Mouse (Mus musculus) myocyte (in vitro differentiated cells): ENCODE results near the gene Atf2.

Source experiments
- E2F4 ChIP-seq: IDR thresholded peaks from one replicate; pipeline ENCODE4 v1.6.1; 2011; ENCODE audit warnings: mild to moderate bottlenecking, control low read depth, moderate library complexity; ENCODE audit not compliant: insufficient read depth
- MAX ChIP-seq: IDR thresholded peaks from one replicate; pipeline ENCODE4 v1.6.1; 2011; ENCODE audit warnings: low read depth, mild to moderate bottlenecking, control low read depth
- MYOD1 ChIP-seq, 3 experiments: IDR thresholded peaks; one replicate each; pipeline ENCODE4 v1.6.1; 2011; ENCODE audit warnings: control low read depth in 2 of 3, low read depth in 2 of 3, mild to moderate bottlenecking in 2 of 3, moderate library complexity in 1 of 3; ENCODE audit not compliant: insufficient read length in 2 of 3, control insufficient read depth in 1 of 3
- MYOG ChIP-seq, 3 experiments: IDR thresholded peaks; one replicate each; pipeline ENCODE4 v1.6.1; 2011; ENCODE audit warnings: control low read depth in 2 of 3, low read depth in 2 of 3, mild to moderate bottlenecking in 2 of 3; ENCODE audit not compliant: insufficient read length in 2 of 3, control insufficient read depth in 1 of 3, insufficient read depth in 1 of 3
- POLR2A ChIP-seq: IDR thresholded peaks from one replicate; pipeline ENCODE4 v1.6.1; 2011; ENCODE audit warnings: low read depth, mild to moderate bottlenecking, control low read depth, moderate library complexity; ENCODE audit not compliant: insufficient read length
- POLR2AphosphoS2 ChIP-seq: IDR thresholded peaks from one replicate; pipeline ENCODE4 v1.6.1; 2011; ENCODE audit warnings: low read depth, control low read depth; ENCODE audit not compliant: insufficient read length
- TCF12 ChIP-seq: IDR thresholded peaks from one replicate; pipeline ENCODE4 v1.6.1; 2011; ENCODE audit warnings: mild to moderate bottlenecking, control low read depth; ENCODE audit not compliant: poor library complexity, insufficient read depth, severe bottlenecking
- USF1 ChIP-seq: IDR thresholded peaks from one replicate; pipeline ENCODE4 v1.6.1; 2011; ENCODE audit warnings: low read depth, mild to moderate bottlenecking, control low read depth, moderate library complexity

DNA sequence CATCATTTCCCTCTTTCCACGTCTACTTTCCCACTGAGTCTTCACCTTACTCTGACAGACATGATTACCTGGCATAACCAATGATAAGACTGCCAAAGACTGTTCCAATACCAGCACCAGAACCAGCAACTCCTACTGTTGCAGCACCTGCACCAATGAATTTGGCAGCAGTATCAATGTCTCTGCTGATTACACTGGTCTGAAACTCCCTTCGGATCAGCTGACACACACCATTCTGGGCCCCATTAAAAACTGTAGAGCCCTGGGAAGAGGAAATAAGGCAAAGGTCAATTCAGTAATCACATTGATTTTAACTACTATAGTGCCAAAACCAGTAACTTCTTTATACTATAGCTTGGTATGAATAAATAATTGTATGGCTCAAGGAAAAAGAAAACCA, 16.7 kb upstream of the Atf2 start:
- TF ChIP-seq POLR2A = no peak
- no peak for TF ChIP-seq MYOD1 (IDR thresholded peaks at IDR 0.05; ENCODE audit: control insufficient read depth in 1 of 3, insufficient read length in 2 of 3, low read depth in 2 of 3)
- TF ChIP-seq TCF12 = no peak
- TF ChIP-seq USF1 = no peak
- TF ChIP-seq E2F4 = no peak
- TF ChIP-seq MYOG (IDR thresholded peaks at IDR 0.05; ENCODE audit: control insufficient read depth in 1 of 3, insufficient read depth in 1 of 3, insufficient read length in 2 of 3, low read depth in 2 of 3) = no peak
- TF ChIP-seq POLR2AphosphoS2 = no peak
- no peak for TF ChIP-seq MAX
